Mouse (Mus musculus): ENCODE measurements around the gene Rora. TPM values are rescaled to one million over a fixed set of nuclear protein-coding genes. Genes with fewer than 3 reads are reported as not detected.
A peak's percentile ranks its signal among the peaks of the same experiment; 100 is the strongest.

Gene Rora
- polyA plus RNA-seq, 1 experiment from 2014 or later: 18.6 TPM

GRCm38 (mm10) chr9:69128335-69128734 is 474.7 kb downstream of the Rora start:
- Histone ChIP-seq H3K4me3 (no peak overlapping the region), H3K9ac (no peak overlapping the region), H3K4me1 (peaks cover 18% of the 10 kb centered on the region), H3K9me3 (no peaks in the 10 kb centered on the region), H3K27ac (no peak overlapping the region), H3K4me2 (no peak overlapping the region), H3K27me3 (no peaks in the 10 kb centered on the region; the same call in 1 of the 2 replicates), H3K36me3 (no peaks in the 10 kb centered on the region)
- 86% methylated on average over 6 of the region's 6 CpGs for WGBS
- no peak for ATAC-seq (ENCODE audit: insufficient number of reproducible peaks, insufficient read depth, low FRiP score, low TSS enrichment, low read depth)

DNA sequence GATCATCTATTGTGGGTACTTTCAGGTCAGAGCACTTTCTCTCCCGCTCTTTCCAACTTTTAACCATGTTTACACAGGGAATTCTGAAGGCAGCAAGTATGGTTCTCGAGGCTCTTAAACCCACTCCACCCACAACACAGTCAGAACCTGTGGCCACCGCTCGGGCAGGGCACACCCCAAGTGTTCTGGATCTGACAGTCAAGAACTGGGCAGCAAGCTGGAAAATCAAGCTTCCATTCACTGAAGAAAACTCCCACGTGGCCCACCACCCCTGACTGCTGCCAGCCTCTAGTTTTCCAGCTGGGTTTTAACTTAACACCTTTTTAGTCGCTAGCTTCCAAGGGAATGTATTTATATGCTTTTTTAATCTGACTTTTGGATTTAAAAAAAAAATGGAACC is 479.4 kb downstream of the Rora start:
- Histone ChIP-seq H3K9me3 (no peaks in the 10 kb centered on the region), H3K36me3 (no peaks in the 10 kb centered on the region), H3K4me1 (peaks cover 31% of the 10 kb centered on the region), H3K4me3 (no peak overlapping the region), H3K27ac (no peak overlapping the region), H3K4me2 (no peak overlapping the region), H3K9ac (no peak overlapping the region), H3K27me3 (peaks cover 4% of the 10 kb centered on the region; the same call in 1 of the 2 replicates)
- WGBS: 41% methylated on average over 6 of the region's 6 CpGs
- ATAC-seq (ENCODE audit: insufficient number of reproducible peaks, insufficient read depth, low FRiP score, low TSS enrichment, low read depth): no peak

DNA sequence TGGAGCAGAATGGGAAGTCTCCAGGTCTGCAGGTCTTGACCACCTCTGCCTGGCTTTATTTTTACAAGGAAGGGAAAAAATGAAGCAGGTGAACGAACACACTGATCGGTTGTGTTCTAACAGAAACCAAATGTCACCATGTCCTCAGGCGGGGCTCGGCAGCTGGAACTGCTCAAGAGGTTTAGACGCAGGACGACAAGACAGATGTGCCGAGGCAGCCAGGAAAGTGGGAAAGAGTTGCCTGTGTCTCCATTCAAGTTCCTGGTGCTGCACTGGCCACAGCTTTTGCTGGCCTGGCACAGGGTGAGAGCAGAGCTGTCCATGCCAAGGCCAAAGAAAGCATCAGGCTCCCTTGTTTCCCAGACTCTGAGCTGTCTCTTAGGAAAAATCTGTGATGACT is 480.1 kb downstream of the Rora start:
- H3K4me3 ChIP-seq: no peak overlapping the region
- 15% methylated on average over 7 of the region's 7 CpGs for WGBS
- no peaks in the 10 kb centered on the region for H3K9me3 ChIP-seq
- no peaks in the 10 kb centered on the region for H3K36me3 ChIP-seq
- H3K27me3 ChIP-seq: peaks cover 4% of the 10 kb centered on the region; the same call in 1 of the 2 replicates
- 0 out of 2 replicates have a peak, but pooled peaks have one; percentile 10 for ATAC-seq (ENCODE audit: insufficient number of reproducible peaks, insufficient read depth, low FRiP score, low TSS enrichment, low read depth)
- H3K27ac ChIP-seq: peak overlapping the region; percentile 66; the same call in 1 of the 2 replicates
- no peak overlapping the region for H3K9ac ChIP-seq
- peaks cover 31% of the 10 kb centered on the region for H3K4me1 ChIP-seq
- H3K4me2 ChIP-seq: peak overlapping the region; percentile 37

- no peak for ATAC-seq (ENCODE audit: insufficient number of reproducible peaks, insufficient read depth, low FRiP score, low TSS enrichment, low read depth)
- Histone ChIP-seq H3K4me2 (no peak overlapping the region), H3K27me3 (peaks cover 4% of the 10 kb centered on the region; the same call in 1 of the 2 replicates), H3K27ac (no peak overlapping the region), H3K9me3 (no peaks in the 10 kb centered on the region), H3K4me1 (peaks cover 31% of the 10 kb centered on the region), H3K36me3 (no peaks in the 10 kb centered on the region), H3K9ac (no peak overlapping the region), H3K4me3 (no peak overlapping the region)
- WGBS: 81% methylated on average over 9 of the region's 9 CpGs
Measured at GRCm38 (mm10) chr9:69134604-69135003, 481.0 kb downstream of the Rora start.

DNA sequence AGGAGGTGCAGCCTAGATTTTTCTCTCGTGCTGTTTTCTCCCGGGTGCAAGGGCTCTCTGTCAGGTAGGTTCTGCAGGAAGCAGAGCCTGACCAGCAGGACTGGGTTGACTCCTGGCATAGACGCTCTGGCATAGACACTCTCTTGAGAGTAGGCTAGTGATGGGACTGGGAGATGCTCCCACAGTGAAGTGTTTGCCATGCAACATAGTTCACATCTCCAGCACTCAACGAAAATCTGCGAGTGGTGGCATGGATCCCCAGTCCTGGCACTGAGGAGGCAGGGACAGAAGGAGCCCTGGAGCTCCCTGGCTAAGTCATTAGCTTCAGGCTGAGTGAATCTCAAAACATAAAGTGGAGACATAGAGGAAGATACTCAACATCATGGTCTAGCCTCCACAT is 483.2 kb downstream of the Rora start:
- Histone ChIP-seq H3K27ac (no peak overlapping the region), H3K4me1 (peaks cover 35% of the 10 kb centered on the region), H3K4me3 (no peak overlapping the region), H3K9ac (no peak overlapping the region), H3K4me2 (no peak overlapping the region), H3K27me3 (peaks cover 4% of the 10 kb centered on the region; the same call in 1 of the 2 replicates), H3K9me3 (no peaks in the 10 kb centered on the region), H3K36me3 (no peaks in the 10 kb centered on the region)
- 87% methylated on average over 5 of the region's 5 CpGs for WGBS
- no peak for ATAC-seq (ENCODE audit: insufficient number of reproducible peaks, insufficient read depth, low FRiP score, low TSS enrichment, low read depth)

- ATAC-seq (ENCODE audit: insufficient number of reproducible peaks, insufficient read depth, low FRiP score, low TSS enrichment, low read depth): no peak
- peaks cover 4% of the 10 kb centered on the region; the same call in 1 of the 2 replicates for H3K27me3 ChIP-seq
- H3K4me3 ChIP-seq: no peak overlapping the region
Measured at GRCm38 (mm10) chr9:69137398-69137797, 483.8 kb downstream of the Rora start.

GRCm38 (mm10) chr9:69140144-69140543 is 486.6 kb downstream of the Rora start:
- H3K36me3 ChIP-seq: no peaks in the 10 kb centered on the region
- H3K9me3 ChIP-seq: no peaks in the 10 kb centered on the region
- no peak overlapping the region for H3K27ac ChIP-seq
- WGBS: 63% methylated on average over 6 of the region's 6 CpGs
- no peak overlapping the region for H3K9ac ChIP-seq
- no peak overlapping the region for H3K4me2 ChIP-seq
- no peak for ATAC-seq (ENCODE audit: insufficient number of reproducible peaks, insufficient read depth, low FRiP score, low TSS enrichment, low read depth)
- peaks cover 4% of the 10 kb centered on the region; the same call in 1 of the 2 replicates for H3K27me3 ChIP-seq
- H3K4me3 ChIP-seq: no peak overlapping the region
- H3K4me1 ChIP-seq: peaks cover 8% of the 10 kb centered on the region; the same call in 1 of the 2 replicates

More at GRCm38 (mm10) chr9:69137398-69137797, 483.8 kb downstream of the Rora start:
- 66% methylated on average over 10 of the region's 10 CpGs for WGBS
- H3K9me3 ChIP-seq: no peaks in the 10 kb centered on the region
- no peak overlapping the region for H3K9ac ChIP-seq
- no peaks in the 10 kb centered on the region for H3K36me3 ChIP-seq
- H3K4me1 ChIP-seq: peaks cover 33% of the 10 kb centered on the region
- no peak overlapping the region for H3K4me2 ChIP-seq
- no peak overlapping the region for H3K27ac ChIP-seq

GRCm38 (mm10) chr9:69141859-69142258 is 488.3 kb downstream of the Rora start:
- Histone ChIP-seq H3K36me3 (no peaks in the 10 kb centered on the region), H3K4me2 (no peak overlapping the region), H3K4me1 (peaks cover 8% of the 10 kb centered on the region; the same call in 1 of the 2 replicates), H3K9ac (no peak overlapping the region), H3K9me3 (no peaks in the 10 kb centered on the region), H3K27me3 (peaks cover 2% of the 10 kb centered on the region; the same call in 1 of the 2 replicates), H3K4me3 (no peak overlapping the region), H3K27ac (no peak overlapping the region)
- ATAC-seq (ENCODE audit: insufficient number of reproducible peaks, insufficient read depth, low FRiP score, low TSS enrichment, low read depth): no peak
- 62% methylated on average over 4 of the region's 4 CpGs for WGBS

GRCm38 (mm10) chr9:69146937-69147336 is 493.4 kb downstream of the Rora start:
- 95% methylated on average over 1 of the region's 1 CpGs for WGBS
- no peaks in the 10 kb centered on the region for H3K36me3 ChIP-seq
- H3K9ac ChIP-seq: no peak overlapping the region
- peaks cover 19% of the 10 kb centered on the region for H3K4me1 ChIP-seq
- H3K4me3 ChIP-seq: no peak overlapping the region
- ATAC-seq (ENCODE audit: insufficient number of reproducible peaks, insufficient read depth, low FRiP score, low TSS enrichment, low read depth): no peak
- 0 out of 2 replicates have a peak, but pooled peaks cover 4% of the 10 kb centered on the region for H3K9me3 ChIP-seq
- no peak overlapping the region for H3K27ac ChIP-seq
- H3K27me3 ChIP-seq: no peaks in the 10 kb centered on the region
- H3K4me2 ChIP-seq: no peak overlapping the region

DNA sequence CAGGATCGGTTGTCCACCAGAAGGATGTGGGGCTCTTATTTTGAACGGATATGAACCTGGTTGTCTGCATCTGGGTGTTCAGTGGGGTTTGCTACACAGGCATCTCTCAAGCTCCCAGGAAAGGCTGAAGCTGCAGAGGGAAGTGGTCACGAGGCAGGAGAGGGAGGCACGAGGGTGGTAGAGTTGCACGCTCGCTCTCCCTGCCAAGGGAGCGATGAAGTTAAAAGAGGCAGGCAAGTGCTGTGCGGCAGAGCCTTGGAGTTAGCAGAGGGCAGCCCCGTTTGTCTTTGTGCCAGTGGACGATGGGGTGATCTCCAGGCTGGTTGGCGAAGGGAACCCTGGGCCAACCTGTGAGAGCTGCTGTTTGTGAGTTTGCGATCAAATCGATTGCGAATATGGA is 496.6 kb downstream of the Rora start:
- 19% methylated on average over 14 of the region's 14 CpGs for WGBS
- Histone ChIP-seq H3K36me3 (no peaks in the 10 kb centered on the region), H3K4me1 (peaks cover 19% of the 10 kb centered on the region), H3K4me3 (peak overlapping the region; percentile 16; the same call in 1 of the 2 replicates), H3K9me3 (0 out of 2 replicates have a peak, but pooled peaks cover 4% of the 10 kb centered on the region), H3K4me2 (peak overlapping the region; percentile 43), H3K9ac (no peak overlapping the region), H3K27me3 (no peaks in the 10 kb centered on the region), H3K27ac (0 out of 2 replicates have a peak overlapping the region, but pooled peaks have one; percentile 23)
- no peak for ATAC-seq (ENCODE audit: insufficient number of reproducible peaks, insufficient read depth, low FRiP score, low TSS enrichment, low read depth)

DNA sequence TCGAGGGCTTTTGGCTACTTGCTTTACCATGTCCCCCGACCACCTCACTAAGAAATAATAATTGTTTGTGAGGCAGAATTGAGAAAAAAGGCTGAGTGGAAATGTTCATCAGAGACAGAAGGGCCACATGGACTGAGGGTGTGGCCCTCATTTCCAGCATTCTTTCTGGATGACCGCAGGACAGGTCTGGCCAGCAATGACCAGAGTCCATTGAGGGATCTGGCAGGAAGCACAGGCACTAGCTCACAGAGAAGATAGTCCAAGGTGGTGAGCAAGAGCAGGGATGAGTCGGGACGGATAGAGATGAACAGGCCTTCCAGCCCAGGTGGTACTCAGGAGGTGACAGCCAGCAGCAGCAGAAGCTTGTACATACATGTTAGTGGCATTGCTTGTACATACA is 501.1 kb downstream of the Rora start:
- Histone ChIP-seq H3K27me3 (no peaks in the 10 kb centered on the region), H3K27ac (no peak overlapping the region), H3K4me3 (no peak overlapping the region), H3K36me3 (no peaks in the 10 kb centered on the region), H3K9me3 (no peaks in the 10 kb centered on the region), H3K4me2 (no peak overlapping the region), H3K4me1 (peaks cover 17% of the 10 kb centered on the region), H3K9ac (no peak overlapping the region)
- ATAC-seq (ENCODE audit: insufficient number of reproducible peaks, insufficient read depth, low FRiP score, low TSS enrichment, low read depth): no peak
- WGBS: 88% methylated on average over 5 of the region's 5 CpGs

DNA sequence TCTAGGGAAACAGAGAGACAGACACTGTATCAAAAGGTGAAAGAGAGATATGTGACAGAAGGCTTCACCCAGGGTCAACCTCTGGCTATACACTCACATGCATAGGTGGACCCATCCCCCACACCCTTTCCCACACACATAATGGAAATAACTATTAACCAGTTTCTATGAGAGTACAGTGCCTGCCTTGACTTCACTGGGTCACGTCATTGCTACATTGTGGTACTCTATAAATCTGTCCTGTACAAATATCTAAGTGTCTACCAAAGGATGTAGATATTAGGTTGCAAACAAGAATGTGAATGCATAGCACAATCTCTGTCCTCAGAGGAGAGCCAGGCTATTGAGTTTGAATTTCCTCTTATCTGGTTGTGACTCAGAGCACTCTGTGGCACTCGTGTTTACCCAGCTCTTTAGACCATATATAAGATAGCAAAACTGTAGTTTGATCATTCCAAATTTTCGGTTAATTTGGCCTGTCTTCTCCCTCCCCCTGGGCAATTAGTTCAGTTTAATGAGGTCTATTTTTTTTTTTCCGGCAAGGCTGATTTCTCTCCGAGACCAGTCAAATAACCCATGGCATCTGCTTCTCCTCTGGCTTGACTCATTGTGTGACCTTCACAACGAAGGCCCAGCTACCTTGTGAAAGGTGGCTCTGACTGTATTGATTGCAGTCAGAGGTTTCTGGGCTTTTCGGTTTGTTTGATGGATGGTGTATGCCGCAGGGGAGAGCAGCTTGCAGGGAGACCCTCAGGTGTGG is 502.4 kb downstream of the Rora start:
- Histone ChIP-seq H3K4me3 (no peak overlapping the region), H3K36me3 (no peaks in the 10 kb centered on the region), H3K27ac (no peak overlapping the region), H3K9ac (no peak overlapping the region), H3K4me1 (peaks cover 5% of the 10 kb centered on the region), H3K27me3 (no peaks in the 10 kb centered on the region), H3K4me2 (no peak overlapping the region), H3K9me3 (no peaks in the 10 kb centered on the region)
- WGBS: 63% methylated on average over 8 of the region's 8 CpGs
- ATAC-seq (ENCODE audit: insufficient number of reproducible peaks, insufficient read depth, low FRiP score, low TSS enrichment, low read depth): no peak

Measured in embryonic facial prominence, embryonic 13.5 days (tissue).